Mouse (Mus musculus): ENCODE data around the gene BC028528.
A peak's percentile ranks its signal among the peaks of the same experiment; 100 is the strongest.

GRCm38 (mm10) chr3:95860323-95860722 lies 31.5 kb downstream of the BC028528 start:
- TF ChIP-seq POLR2A (IDR thresholded peaks at IDR 0.05; ENCODE audit: insufficient read depth, low read depth, low read length) = no peak
- peak; percentile 49 for TF ChIP-seq CTCF (IDR thresholded peaks at IDR 0.05)
